Mouse (Mus musculus) midbrain, postnatal 0 days (tissue): Measurements from ENCODE around the gene F11r. TPM values are rescaled to one million over a fixed set of nuclear protein-coding genes. Genes with fewer than 3 reads are reported as not detected.

Experiments
- ATAC-seq: fragments of 200-750 bp; cut with Nextera tagmentation; 2 replicates; pipeline ENCODE4 v1.8.0; 2017; ENCODE audit warnings: moderate number of reproducible peaks, mild to moderate bottlenecking, moderate TSS enrichment, moderate library complexity; ENCODE audit not compliant: low FRiP score
- DNase-seq: peaks from one replicate; pipeline ENCODE4 v3.0.0-alpha.2; 2015; ENCODE audit warnings: low spot score
- H3K27ac ChIP-seq: fragments of 300-500 bp; sonication (generic); 2 replicates; pipeline ENCODE4 v1.5.1; 2014; ENCODE audit warnings: low read depth, mild to moderate bottlenecking, low read length, mixed read lengths
- H3K27me3 ChIP-seq: fragments of 300-500 bp; sonication (generic); 2 replicates; pipeline ENCODE4 v1.6.1; 2014; ENCODE audit warnings: low read length, control low read depth, mixed read lengths; ENCODE audit not compliant: insufficient read depth
- H3K36me3 ChIP-seq: fragments of 300-500 bp; sonication (generic); 2 replicates; pipeline ENCODE4 v1.6.1; 2014; ENCODE audit warnings: low read length, control low read depth, mixed read lengths; ENCODE audit not compliant: insufficient read depth
- H3K4me1 ChIP-seq: fragments of 300-500 bp; sonication (generic); 2 replicates; pipeline ENCODE4 v1.6.1; 2014; ENCODE audit warnings: mild to moderate bottlenecking, control low read depth, antibody characterized with exemption, low read length, mixed read lengths; ENCODE audit not compliant: insufficient read depth
- H3K4me2 ChIP-seq: fragments of 300-500 bp; sonication (generic); 2 replicates; pipeline ENCODE4 v1.6.1; 2014; ENCODE audit warnings: low read depth, mild to moderate bottlenecking, low read length, mixed read lengths; ENCODE audit not compliant: poor library complexity, severe bottlenecking
- H3K4me3 ChIP-seq: fragments of 300-500 bp; sonication (generic); 2 replicates; pipeline ENCODE4 v1.5.1; 2014; ENCODE audit warnings: low read depth, mild to moderate bottlenecking, low read length, moderate library complexity
- H3K9ac ChIP-seq: fragments of 300-500 bp; sonication (generic); replicated peaks from 2 replicates; pipeline ENCODE4 v1.6.1; 2014; ENCODE audit warnings: mild to moderate bottlenecking, low read length, moderate library complexity, mixed read lengths; ENCODE audit not compliant: poor library complexity, severe bottlenecking
- H3K9me3 ChIP-seq: fragments of 300-500 bp; sonication (generic); 2 replicates; pipeline ENCODE4 v1.6.1; 2016; ENCODE audit warnings: low read length, control low read depth
- CTCF ChIP-seq: IDR thresholded peaks from 2 replicates; pipeline ENCODE4 v1.5.1; 2016; ENCODE audit warnings: antibody characterized with exemption, mild to moderate bottlenecking
- WGBS: fragments of 180-500 bp; shearing (Covaris S2); extraction: QIAGEN DNeasy Blood & Tissue Kit; methylation state at CpG from one replicate; pipeline ENCODE4 v1.1.7; 2014; 5-methylcytosine and 5-hydroxymethylcytosine counted together
- polyA plus RNA-seq: library from polyadenylated mRNA; unstranded; fragments of >200 nt; fragmentation: Nextera tagmentation; extraction: Ambion mirVana; gene quantifications from 2 replicates; pipeline ENCODE4 v1.2.1, GENCODE M21; 2015
- total RNA-seq: library from RNA; depleted of rRNA; stranded (reverse); fragments of >200 nt; gene quantifications from 2 replicates; pipeline ENCODE4 v1.2.3, GENCODE M21; 2014

The F11r gene
- total and polyA plus RNA-seq, 2 experiments from 2014 or later, result 8.9 to 9.2 TPM

DNA sequence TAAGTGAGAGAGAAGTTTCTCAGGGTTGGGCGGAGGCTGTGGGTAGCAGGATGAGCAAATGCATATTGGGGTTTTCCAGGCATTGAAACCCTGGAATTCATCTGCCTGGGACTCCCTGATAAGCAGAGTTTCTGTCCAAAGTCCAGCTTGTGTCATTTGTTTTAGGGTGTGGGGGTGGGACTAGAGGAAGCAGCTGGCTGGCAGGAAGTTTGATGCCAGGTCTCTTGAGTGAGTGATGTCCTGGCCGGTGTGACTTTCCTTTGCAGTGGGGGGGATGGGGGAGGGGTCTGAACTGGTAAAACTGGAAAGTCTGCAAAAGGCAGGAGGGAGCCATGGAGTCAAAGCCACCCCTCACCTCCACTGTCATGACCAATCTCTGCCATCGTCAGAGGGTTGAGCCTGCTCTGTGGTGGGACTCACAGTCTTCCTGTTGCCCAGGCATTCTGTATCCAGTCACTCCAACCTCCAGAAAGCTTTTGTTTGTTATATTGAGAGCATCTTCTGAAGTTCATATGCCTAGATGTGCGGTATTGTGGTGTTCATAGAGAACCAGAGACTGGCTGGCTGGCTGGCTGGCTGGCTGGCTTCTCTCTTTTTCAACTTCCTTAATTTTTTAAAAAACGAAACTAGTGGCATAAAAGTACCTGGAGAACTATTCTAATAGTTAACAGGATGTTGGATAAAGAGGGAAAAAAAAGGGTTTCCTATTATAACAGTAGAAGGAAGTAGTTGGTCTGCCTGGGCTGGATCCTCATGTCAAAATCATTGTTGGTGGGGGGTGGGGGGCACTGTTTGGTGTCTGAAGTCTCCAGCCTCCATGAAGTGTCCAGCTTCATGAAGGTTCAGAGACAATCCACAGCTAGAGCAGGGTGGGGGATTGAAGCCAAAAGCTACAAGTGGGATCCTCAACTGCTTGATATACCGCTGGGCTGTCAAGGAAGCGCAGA is 4.4 kb downstream of the F11r start:
- no peaks in the 10 kb centered on the region for H3K9me3 ChIP-seq
- 59% methylated on average over 7 of the region's 7 CpGs for WGBS

DNA sequence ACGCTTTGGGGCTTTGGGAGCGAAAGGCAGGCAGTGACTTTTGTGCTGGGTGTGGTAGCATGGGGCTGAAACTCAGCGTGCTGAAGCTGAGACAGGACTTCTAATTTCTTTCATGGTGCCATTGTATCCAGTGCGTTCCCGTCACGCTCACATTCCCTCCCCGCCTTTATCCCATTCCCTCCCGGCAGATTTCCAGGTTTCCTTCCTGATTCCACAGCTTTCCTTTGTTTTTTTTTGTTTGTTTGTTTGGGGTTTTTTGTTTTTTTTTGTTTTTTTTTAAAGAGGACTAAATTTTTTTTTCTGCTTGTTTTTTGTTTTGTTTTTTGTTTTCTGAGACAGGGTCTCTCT is 5.1 kb downstream of the F11r start:
- no peak for TF ChIP-seq CTCF
- Histone ChIP-seq H3K27ac (no peak overlapping the region), H3K4me2 (no peak overlapping the region), H3K9me3 (no peaks in the 10 kb centered on the region), H3K27me3 (peaks cover 20% of the 10 kb centered on the region), H3K36me3 (no peaks in the 10 kb centered on the region), H3K9ac (no peak overlapping the region), H3K4me1 (no peaks in the 10 kb centered on the region), H3K4me3 (no peak overlapping the region)
- 36% methylated on average over 8 of the region's 8 CpGs for WGBS
- no peak for ATAC-seq
- DNase-seq, result no peak

More for the DNA sequence above, 4.4 kb downstream of the F11r start:
- Histone ChIP-seq H3K9ac (no peak overlapping the region), H3K27me3 (peaks cover 27% of the 10 kb centered on the region), H3K4me2 (no peak overlapping the region), H3K4me1 (no peaks in the 10 kb centered on the region), H3K27ac (no peak overlapping the region), H3K36me3 (no peaks in the 10 kb centered on the region), H3K4me3 (no peak overlapping the region)
- DNase-seq (no peak), ATAC-seq (no peak)
- TF ChIP-seq CTCF, result no peak

DNA sequence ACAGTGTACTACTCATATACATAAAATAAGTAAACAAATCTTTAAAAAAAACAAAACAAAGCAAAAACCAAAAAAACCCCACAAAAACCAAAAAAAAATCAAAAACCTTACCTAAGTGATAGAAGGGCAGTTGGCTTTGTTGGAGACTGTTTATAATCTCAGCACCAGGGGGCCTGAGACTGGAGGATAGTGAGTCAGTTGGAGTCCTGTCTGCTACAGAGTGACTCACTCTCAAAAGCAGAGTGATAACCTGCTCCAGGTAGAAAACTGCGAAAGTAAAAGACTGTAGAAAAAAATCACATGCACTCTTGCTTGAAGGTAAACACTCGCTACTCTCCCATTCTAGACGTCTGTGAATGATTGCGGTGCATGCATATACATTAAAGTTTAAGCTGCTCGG is 7.7 kb downstream of the F11r start:
- H3K4me1 ChIP-seq, result no peaks in the 10 kb centered on the region
- H3K4me2 ChIP-seq, result no peak overlapping the region
- DNase-seq, result no peak
- 91% methylated on average over 5 of the region's 5 CpGs for WGBS
- H3K9me3 ChIP-seq, result no peaks in the 10 kb centered on the region
- no peaks in the 10 kb centered on the region for H3K36me3 ChIP-seq
- H3K9ac ChIP-seq, result no peak overlapping the region
- H3K4me3 ChIP-seq, result no peak overlapping the region
- no peak overlapping the region for H3K27ac ChIP-seq
- TF ChIP-seq CTCF, result no peak
- ATAC-seq, result no peak
- H3K27me3 ChIP-seq, result no peaks in the 10 kb centered on the region

DNA sequence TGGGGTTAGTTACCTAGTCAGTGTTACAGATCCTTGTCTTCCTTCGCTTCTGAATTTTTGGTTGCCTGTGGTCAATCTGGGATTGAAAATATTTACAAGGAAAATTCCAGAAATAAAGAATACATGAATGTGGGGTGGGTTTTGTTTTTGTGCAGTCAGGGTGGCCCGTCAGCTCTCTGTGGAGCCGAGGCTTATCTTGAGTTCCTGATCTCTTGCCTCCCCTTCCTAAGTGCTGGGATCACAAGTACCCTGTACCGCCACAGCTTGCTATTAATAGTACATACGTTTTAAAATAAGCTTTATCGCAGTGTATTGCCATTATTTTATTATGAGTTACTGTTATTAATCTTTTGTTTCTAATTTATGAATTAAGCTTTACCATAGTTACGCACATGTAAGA is 9.5 kb downstream of the F11r start:
- H3K36me3 ChIP-seq, result no peaks in the 10 kb centered on the region
- DNase-seq, result no peak
- no peak overlapping the region for H3K9ac ChIP-seq
- H3K27me3 ChIP-seq, result no peaks in the 10 kb centered on the region
- no peaks in the 10 kb centered on the region for H3K4me1 ChIP-seq
- ATAC-seq, result no peak
- no peak overlapping the region for H3K27ac ChIP-seq
- 83% methylated on average over 7 of the region's 7 CpGs for WGBS
- no peak overlapping the region for H3K4me3 ChIP-seq
- TF ChIP-seq CTCF, result no peak
- no peak overlapping the region for H3K4me2 ChIP-seq
- H3K9me3 ChIP-seq, result no peaks in the 10 kb centered on the region

DNA sequence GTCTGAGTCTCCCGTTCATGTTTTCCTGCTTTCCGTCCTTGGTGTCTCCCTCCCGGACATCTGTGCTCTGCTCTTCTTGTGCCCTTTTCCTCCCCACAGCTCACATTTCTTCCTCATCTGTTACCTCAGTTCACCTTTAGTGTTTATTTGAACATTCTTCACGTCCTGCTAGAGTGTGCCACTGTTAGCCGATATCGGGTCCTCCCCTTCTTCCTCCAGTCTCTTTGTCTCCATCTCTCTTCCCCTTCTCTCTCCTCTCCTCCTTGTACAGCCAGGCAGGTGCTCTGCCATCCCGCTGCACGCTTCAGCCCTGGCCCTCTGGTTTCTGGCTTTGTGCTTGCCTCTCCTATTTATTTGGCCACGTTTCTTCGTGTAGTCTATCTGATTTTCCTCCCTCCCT is 10.4 kb downstream of the F11r start:
- Histone ChIP-seq H3K4me2 (no peak overlapping the region), H3K9ac (no peak overlapping the region), H3K27me3 (no peaks in the 10 kb centered on the region), H3K27ac (no peak overlapping the region), H3K4me3 (no peak overlapping the region), H3K4me1 (no peaks in the 10 kb centered on the region), H3K9me3 (no peaks in the 10 kb centered on the region), H3K36me3 (no peaks in the 10 kb centered on the region)
- ATAC-seq, result no peak
- DNase-seq, result no peak
- TF ChIP-seq CTCF, result no peak
- WGBS, result 78% methylated on average over 10 of the region's 10 CpGs

DNA sequence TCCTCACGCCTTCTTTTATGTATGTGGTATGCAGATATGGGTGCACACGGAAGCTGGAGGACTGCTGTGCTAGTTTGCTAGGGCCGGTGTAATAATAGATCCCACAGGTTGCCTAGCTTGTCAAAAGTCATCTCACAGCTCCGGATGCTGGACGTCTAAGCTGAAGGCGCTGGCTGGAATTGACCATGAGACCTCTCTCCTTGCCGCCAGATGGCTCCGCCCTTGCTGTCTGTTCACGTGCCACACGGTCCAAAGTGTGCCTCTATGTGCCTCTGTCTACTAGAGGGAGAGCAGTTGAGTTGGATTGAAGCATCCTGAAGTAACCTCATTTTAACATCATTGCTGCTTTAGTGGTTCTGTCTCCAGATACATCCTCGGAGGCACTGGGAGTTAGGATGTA is 12.7 kb downstream of the F11r start:
- Histone ChIP-seq H3K27me3 (no peaks in the 10 kb centered on the region), H3K4me3 (no peak overlapping the region), H3K27ac (no peak overlapping the region), H3K9me3 (no peaks in the 10 kb centered on the region), H3K36me3 (no peaks in the 10 kb centered on the region), H3K9ac (no peak overlapping the region), H3K4me1 (no peaks in the 10 kb centered on the region), H3K4me2 (no peak overlapping the region)
- ATAC-seq (no peak), DNase-seq (no peak)
- no peak for TF ChIP-seq CTCF
- 86% methylated on average over 11 of the region's 11 CpGs for WGBS
